Mouse (Mus musculus) bone marrow macrophage, adult 2 months (primary cell): ENCODE data around the gene Zmym2.

Source experiments
- CTCF ChIP-seq: IDR thresholded peaks from 2 replicates; pipeline ENCODE4 v1.5.1; 2012; ENCODE audit warnings: low read depth, mild to moderate bottlenecking, low read length, moderate library complexity
- POLR2A ChIP-seq: IDR thresholded peaks from 2 replicates; pipeline ENCODE4 v1.6.1; 2012; ENCODE audit warnings: mild to moderate bottlenecking, low read depth, low read length, borderline replicate concordance

DNA sequence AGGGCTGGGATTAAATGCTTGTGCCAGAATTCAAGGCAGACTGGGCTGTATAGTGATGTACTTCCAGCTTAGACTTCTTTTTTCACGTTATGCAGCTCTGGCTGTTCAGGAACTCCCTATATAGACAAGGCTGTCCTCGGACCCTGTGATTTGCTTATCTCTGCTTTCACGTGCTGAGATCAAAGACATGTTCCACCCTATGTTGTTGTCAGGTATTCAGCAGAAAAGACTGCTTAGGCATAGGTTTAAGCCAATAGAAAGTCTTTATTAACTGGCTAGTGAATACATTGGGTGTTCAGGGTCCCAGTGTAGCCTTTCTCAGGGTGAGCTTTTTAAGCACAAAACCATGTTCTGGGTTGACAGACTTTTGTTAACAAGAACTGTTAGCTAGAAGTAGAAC lies 5.2 kb upstream of the Zmym2 start:
- TF ChIP-seq POLR2A = no peak
- TF ChIP-seq CTCF = no peak
